Mouse (Mus musculus) embryonic fibroblast, embryonic 13.5 days (primary cell): ENCODE results near the gene Smg5.

Experiments
- CTCF ChIP-seq: IDR thresholded peaks from 2 replicates; pipeline ENCODE4 v1.5.1; 2011; ENCODE audit warnings: mild to moderate bottlenecking, control low read depth, low read length, moderate library complexity, borderline replicate concordance; ENCODE audit not compliant: insufficient read depth
- POLR2A ChIP-seq: IDR thresholded peaks from 2 replicates; pipeline ENCODE4 v1.6.1; 2011; ENCODE audit warnings: low read depth, mild to moderate bottlenecking, control low read depth, low read length, moderate library complexity

DNA sequence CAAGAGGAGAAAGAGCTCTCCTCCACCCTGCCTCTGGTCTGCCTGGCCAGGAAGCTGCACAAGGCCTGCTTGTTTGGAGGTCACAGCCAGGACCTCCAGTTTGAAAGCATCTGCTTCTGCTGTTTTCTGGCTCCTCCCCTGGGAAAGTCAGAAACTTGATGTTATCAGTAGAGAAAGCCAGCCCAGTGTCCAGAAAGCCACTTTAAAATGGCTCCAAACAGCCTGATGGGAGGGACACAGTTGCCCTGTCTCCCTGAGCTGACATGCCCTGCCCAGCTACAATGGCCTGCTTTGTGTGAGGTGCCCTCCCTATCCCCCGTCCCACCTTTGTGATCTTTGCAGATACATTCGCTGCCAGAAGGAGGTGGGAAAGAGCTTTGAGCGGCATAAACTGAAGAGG, 23.9 kb downstream of the Smg5 start:
- TF ChIP-seq CTCF (no peak), POLR2A (no peak)
